Mouse (Mus musculus): ENCODE data around the gene Pmepa1.
A peak's percentile ranks its signal among the peaks of the same experiment; 100 is the strongest.

Pmepa1 gene

GRCm38 (mm10) chr2:173225906-173226305 is 50.4 kb downstream of the Pmepa1 start:
- DNase-seq (ENCODE audit: low spot score), result no peak

GRCm38 (mm10) chr2:173224832-173225231 is 51.5 kb downstream of the Pmepa1 start:
- DNase-seq (ENCODE audit: low spot score), result no peak

GRCm38 (mm10) chr2:173224097-173224496 is 52.2 kb downstream of the Pmepa1 start:
- DNase-seq (ENCODE audit: low spot score), result no peak

GRCm38 (mm10) chr2:173223496-173223895 is 52.8 kb downstream of the Pmepa1 start:
- no peak for DNase-seq (ENCODE audit: low spot score)

GRCm38 (mm10) chr2:173220754-173221153 is 55.6 kb downstream of the Pmepa1 start:
- DNase-seq (ENCODE audit: low spot score), result no peak

- peak; percentile 22 for DNase-seq (ENCODE audit: low spot score)
Observed at GRCm38 (mm10) chr2:173219256-173219954, 56.9 kb downstream of the Pmepa1 start.

GRCm38 (mm10) chr2:173218416-173219141 is 57.8 kb downstream of the Pmepa1 start, which contains the start of gene Zbp1:
TSS of gene Zbp1 (minus strand) at chr2:173218923.
- DNase-seq (ENCODE audit: low spot score), result no peak

- DNase-seq (ENCODE audit: low spot score), result no peak
Observed at GRCm38 (mm10) chr2:173217763-173218258, 58.5 kb downstream of the Pmepa1 start.

- DNase-seq (ENCODE audit: low spot score), result no peak
Observed at GRCm38 (mm10) chr2:173217246-173217645, 59.1 kb downstream of the Pmepa1 start.

GRCm38 (mm10) chr2:173216840-173217239 is 59.5 kb downstream of the Pmepa1 start:
- no peak for DNase-seq (ENCODE audit: low spot score)

GRCm38 (mm10) chr2:173212227-173212626 is 64.1 kb downstream of the Pmepa1 start:
- no peak for DNase-seq (ENCODE audit: low spot score)

- DNase-seq (ENCODE audit: low spot score), result no peak
Observed at GRCm38 (mm10) chr2:173209091-173209815, 67.1 kb downstream of the Pmepa1 start.

- no peak for DNase-seq (ENCODE audit: low spot score)
Observed at GRCm38 (mm10) chr2:173207051-173207450, 69.3 kb downstream of the Pmepa1 start.

- no peak for DNase-seq (ENCODE audit: low spot score)
Observed at GRCm38 (mm10) chr2:173205563-173206099, 70.7 kb downstream of the Pmepa1 start.

GRCm38 (mm10) chr2:173204671-173205070 is 71.7 kb downstream of the Pmepa1 start:
- DNase-seq (ENCODE audit: low spot score), result no peak

- no peak for DNase-seq (ENCODE audit: low spot score)
Observed at GRCm38 (mm10) chr2:173203726-173204125, 72.6 kb downstream of the Pmepa1 start.

- no peak for DNase-seq (ENCODE audit: low spot score)
Observed at GRCm38 (mm10) chr2:173202924-173203689, 73.2 kb downstream of the Pmepa1 start.

GRCm38 (mm10) chr2:173194796-173195195 is 81.5 kb downstream of the Pmepa1 start:
- no peak for DNase-seq (ENCODE audit: low spot score)

- DNase-seq (ENCODE audit: low spot score), result no peak
Observed at GRCm38 (mm10) chr2:173187182-173187855, 89.0 kb downstream of the Pmepa1 start.

GRCm38 (mm10) chr2:173186047-173186943 is 90.0 kb downstream of the Pmepa1 start:
- DNase-seq (ENCODE audit: low spot score), result peak; percentile 38

All from c-Kit-positive CD71-positive TER-119-positive erythroid progenitor cells, embryonic 14.5 days (primary cell).